Mouse (Mus musculus): Measurements from ENCODE around the gene Lce1a1. TPM values are rescaled to one million over a fixed set of nuclear protein-coding genes. Genes with fewer than 3 reads are reported as not detected.

The Lce1a1 gene
- not detected for total RNA-seq (2023)

DNA sequence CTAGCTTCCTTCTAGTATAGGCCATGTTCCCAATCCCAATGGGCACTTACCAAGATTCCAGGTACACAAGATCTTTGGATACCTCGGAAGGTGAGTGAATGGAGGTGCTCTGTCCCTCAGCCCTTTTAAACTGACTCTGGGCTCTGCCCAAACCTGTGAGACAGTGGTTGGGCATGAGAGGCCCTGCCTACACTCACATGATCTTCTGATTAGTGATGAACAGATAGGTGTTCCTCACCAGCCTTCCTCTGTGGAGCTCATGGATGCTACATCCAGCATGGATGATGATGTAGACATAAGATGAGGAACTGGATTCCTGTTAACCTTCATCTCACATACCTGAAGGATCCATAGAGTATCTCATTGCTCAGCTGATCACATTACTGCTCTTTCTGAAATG lies at the start of gene Lce1a1:
Lce1a1 (minus strand) TSS at position 101 of the 400 bp plus-strand sequence.

DNA sequence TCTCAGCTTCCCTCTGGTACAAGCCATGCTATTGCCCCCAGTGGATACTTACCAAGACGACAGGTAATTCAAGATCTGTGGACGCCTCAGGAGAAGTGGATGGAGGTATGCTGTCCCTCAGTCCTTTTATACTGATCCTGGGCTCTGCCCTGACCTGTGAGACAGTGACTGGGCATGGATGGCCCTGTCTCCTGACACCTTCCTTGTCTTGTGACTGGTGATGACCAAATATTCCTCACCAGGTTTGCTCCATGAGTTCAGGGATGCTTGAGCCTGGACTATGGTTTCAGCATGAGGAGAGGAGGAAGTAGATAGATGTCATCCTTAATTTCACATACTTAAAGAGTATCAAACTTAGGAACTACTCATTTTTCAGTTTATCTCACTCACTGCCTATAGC lies 39.0 kb upstream of the Lce1a1 start, which contains the start of gene Lce1d:
Lce1d (minus strand) TSS at position 101 of the 400 bp plus-strand sequence.

DNA sequence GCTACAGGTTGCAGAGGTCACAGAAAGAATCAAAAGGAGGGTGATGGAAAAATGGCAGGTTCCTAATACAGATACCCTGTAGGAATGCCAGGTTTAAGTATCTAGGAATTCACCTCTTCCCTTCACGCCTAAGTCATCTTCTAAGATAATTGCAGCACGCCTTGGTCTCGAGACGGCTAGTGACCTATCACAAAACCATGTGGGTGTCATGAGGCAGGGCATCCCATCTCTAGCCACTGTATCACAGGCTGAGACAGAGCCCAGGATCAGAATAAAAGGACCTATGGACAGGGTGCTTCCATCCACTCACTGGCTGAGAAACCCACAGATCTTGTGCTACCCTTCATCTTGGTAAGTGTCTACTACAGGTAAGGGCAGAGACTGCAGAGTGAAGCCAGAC lies 30.8 kb upstream of the Lce1a1 start, which contains the start of gene Lce1c:
Lce1c (plus strand) TSS at position 301 of the 400 bp plus-strand sequence.

DNA sequence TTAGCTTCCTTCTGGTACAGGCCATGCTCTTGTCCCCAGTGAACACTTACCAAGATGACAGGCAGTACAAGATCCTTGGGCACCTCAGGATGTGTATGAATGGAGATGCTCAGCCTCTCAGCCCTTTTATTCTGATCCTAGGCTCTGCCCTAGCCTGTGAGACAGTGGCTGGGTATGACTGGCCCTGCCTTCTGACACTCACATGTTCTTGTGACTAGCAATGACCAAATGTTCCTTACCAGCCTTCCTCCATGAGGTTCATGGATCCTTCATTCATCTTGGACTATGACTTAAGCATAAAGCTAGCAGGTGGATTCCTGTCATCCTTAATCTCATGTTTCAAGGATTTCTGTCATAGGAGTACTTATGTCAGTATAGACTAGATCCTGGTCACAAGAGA lies 22.1 kb upstream of the Lce1a1 start, which contains the start of gene Lce1a2:
Lce1a2 (minus strand) TSS at position 101 of the 400 bp plus-strand sequence.

DNA sequence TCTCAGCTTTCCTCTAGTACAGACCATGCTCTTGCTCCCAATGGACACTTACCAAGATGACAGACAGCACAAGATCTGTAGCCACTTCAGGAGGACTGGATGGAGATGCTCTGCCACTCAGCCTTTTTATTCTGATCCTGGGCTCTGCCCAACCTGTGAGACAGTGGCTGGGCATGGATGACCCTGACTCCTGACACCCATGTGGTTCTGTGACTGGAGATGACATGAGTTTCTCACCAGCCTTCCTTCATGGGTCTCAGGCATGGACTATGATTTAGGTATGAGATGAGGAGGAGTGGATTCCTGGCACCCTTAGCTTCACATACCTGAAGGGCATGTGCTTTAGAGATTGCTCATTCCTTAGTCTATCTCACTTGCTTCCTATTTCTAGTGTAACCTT lies 8.7 kb upstream of the Lce1a1 start, which contains the start of gene Lce1b:
Lce1b (minus strand) TSS at position 101 of the 400 bp plus-strand sequence.

DNA sequence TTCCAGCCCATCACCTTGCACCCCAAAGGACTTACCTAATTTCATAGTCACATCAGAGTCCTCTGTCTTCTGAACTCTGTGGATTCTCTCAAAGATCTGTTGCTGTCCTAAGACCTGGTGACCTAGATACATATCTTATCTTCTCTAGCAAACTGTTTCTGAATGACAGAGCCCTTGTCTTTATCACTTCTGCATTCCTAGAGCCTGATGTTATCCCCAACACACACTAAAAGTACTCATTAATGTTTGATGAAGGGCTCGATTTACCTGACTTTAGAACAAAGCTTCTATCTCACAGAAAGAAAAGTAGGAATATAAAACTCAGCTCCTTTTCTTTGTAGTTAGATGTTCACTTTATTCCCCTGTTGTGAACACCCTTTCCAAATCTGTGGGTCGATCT lies 26.5 kb downstream of the Lce1a1 start, which contains the start of gene Lce6a:
Lce6a (minus strand) TSS at position 101 of the 400 bp plus-strand sequence.

DNA sequence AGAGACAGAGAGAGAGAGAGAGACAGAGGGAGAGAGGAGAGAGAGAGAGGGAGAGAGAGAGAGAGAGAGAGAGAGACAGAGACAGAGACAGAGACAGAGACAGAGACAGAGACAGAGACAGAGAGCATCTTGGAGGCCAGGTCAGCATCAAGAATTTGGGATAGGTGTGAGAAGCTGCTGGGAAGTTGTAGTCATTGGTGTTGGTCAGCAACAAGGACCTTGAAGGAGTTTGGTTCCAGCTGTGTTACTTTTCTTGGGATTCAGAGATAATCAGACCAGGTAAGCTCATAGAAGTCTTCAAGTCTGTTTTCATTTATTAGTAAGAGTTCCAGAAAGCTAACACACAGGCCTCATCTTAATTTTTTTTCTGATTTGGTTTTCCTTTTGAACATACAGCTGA lies 40.7 kb downstream of the Lce1a1 start, which contains the start of gene 2210017I01Rik:
2210017I01Rik (minus strand) TSS at position 101 of the 400 bp plus-strand sequence.

Other genes starting within 250 kb of the Lce1a1 start
- gene Sprr2i, start 240.3 kb downstream of the Lce1a1 start, total RNA-seq (2023) = not detected
- gene Sprr2j-ps, start 230.2 kb downstream of the Lce1a1 start, total RNA-seq (2023) = not detected
- gene Gm9774, start 218.9 kb downstream of the Lce1a1 start, total RNA-seq (2023) = 1 to 10 TPM in 1 of 2 experiments, under 1 TPM in 1; 0.66 to 1.4 TPM
- gene Sprr2k, start 215.7 kb downstream of the Lce1a1 start, total RNA-seq (2023) = not detected
- not detected for gene Sprr1b, start 209.5 kb downstream of the Lce1a1 start, total RNA-seq (2023)
- not detected for gene Sprr3, start 189.6 kb downstream of the Lce1a1 start, total RNA-seq (2023)
- gene Sprr1a, start 162.4 kb downstream of the Lce1a1 start, total RNA-seq (2023) = not detected
- not detected for gene Sprr4, start 147.8 kb downstream of the Lce1a1 start, total RNA-seq (2023)
- gene 2310046K23Rik, start 113.8 kb downstream of the Lce1a1 start, total RNA-seq (2023) = not detected
- not detected for gene Ivl, start 74.6 kb downstream of the Lce1a1 start, total RNA-seq (2023)
- gene Smcp, start 59.3 kb downstream of the Lce1a1 start, total RNA-seq (2023) = not detected
- gene 2210017I01Rik, start 40.8 kb downstream of the Lce1a1 start, total RNA-seq (2023) = not detected
- not detected for gene Lce6a, start 26.6 kb downstream of the Lce1a1 start, total RNA-seq (2023)
- gene Lce1b, start 8.6 kb upstream of the Lce1a1 start, total RNA-seq (2023) = not detected
- not detected for gene Lce1a2, start 22.0 kb upstream of the Lce1a1 start, total RNA-seq (2023)
- not detected for gene Lce1c, start 30.9 kb upstream of the Lce1a1 start, total RNA-seq (2023)
- not detected for gene Lce1d, start 38.9 kb upstream of the Lce1a1 start, total RNA-seq (2023)
- gene Lce1e, start 60.8 kb upstream of the Lce1a1 start, total RNA-seq (2023) = not detected
- gene Lce1f, start 72.0 kb upstream of the Lce1a1 start, total RNA-seq (2023) = not detected
- not detected for gene Gm38119, start 90.8 kb upstream of the Lce1a1 start, total RNA-seq (2023)
- not detected for gene Lce1g, start 104.0 kb upstream of the Lce1a1 start, total RNA-seq (2023)
- gene Lce1h, start 116.8 kb upstream of the Lce1a1 start, total RNA-seq (2023) = not detected
- gene Lce1i, start 130.6 kb upstream of the Lce1a1 start, total RNA-seq (2023) = not detected
- not detected for gene Lce1j, start 142.2 kb upstream of the Lce1a1 start, total RNA-seq (2023)
- gene Lce1k, start 159.6 kb upstream of the Lce1a1 start, total RNA-seq (2023) = not detected
- not detected for gene Kprp, start 178.9 kb upstream of the Lce1a1 start, total RNA-seq (2023)
- not detected for gene Lce1l, start 203.0 kb upstream of the Lce1a1 start, total RNA-seq (2023)
- gene 2310050C09Rik, start 221.9 kb upstream of the Lce1a1 start, total RNA-seq (2023) = not detected

Measured in neutrophil, adult 59 days (primary cell).